Mouse (Mus musculus) left cerebral cortex, adult 2 months (tissue): ENCODE results near the gene Dalrd3. TPM values are rescaled to one million over a fixed set of nuclear protein-coding genes. Genes with fewer than 3 reads are reported as not detected.
A peak's percentile ranks its signal among the peaks of the same experiment; 100 is the strongest.
"Not testable (repeated sequence)": the region's sequence is repeated elsewhere in the genome, so short reads cannot be mapped to it uniquely, and the experiment has no call there.

Source experiments
- DNase-seq, 2 experiments: peaks; one replicate each; pipeline ENCODE4 v3.0.0; 2021 to 2022; ENCODE audit warnings: low spot score in 2 of 2, mixed read lengths in 1 of 2; ENCODE audit errors: extremely low spot score in 1 of 2
- H3K27ac ChIP-seq: fragments of 200-600 bp; 2 replicates; pipeline ENCODE4 v1.8.1; 2022
- H3K4me3 ChIP-seq: fragments of 200-600 bp; 2 replicates; pipeline ENCODE4 v1.8.1; 2022
- CTCF ChIP-seq: fragments of 200-600 bp; IDR thresholded peaks from 2 replicates; pipeline ENCODE4 v1.8.1; 2022; ENCODE audit warnings: antibody characterized with exemption, mild to moderate bottlenecking, moderate library complexity
- intact Hi-C: fragments of 180-260 bp; cut with DNase I; formaldehyde crosslinking; loops from one replicate; pipeline ENCODE4 v1.15.1; 2025
- microRNA-seq, 2 experiments: library from miRNA; unstranded; fragments of <30 nt; microRNA quantifications; one replicate each; pipeline ENCODE4 v1.2.0; 2021
- total RNA-seq, 2 experiments: library from RNA; stranded (reverse); gene quantifications; 2 replicates each; pipeline ENCODE4 v1.2.3; 2021

The Dalrd3 gene
- total RNA-seq, 2 experiments from 2014 or later = 93.1 to 94.2 TPM

DNA sequence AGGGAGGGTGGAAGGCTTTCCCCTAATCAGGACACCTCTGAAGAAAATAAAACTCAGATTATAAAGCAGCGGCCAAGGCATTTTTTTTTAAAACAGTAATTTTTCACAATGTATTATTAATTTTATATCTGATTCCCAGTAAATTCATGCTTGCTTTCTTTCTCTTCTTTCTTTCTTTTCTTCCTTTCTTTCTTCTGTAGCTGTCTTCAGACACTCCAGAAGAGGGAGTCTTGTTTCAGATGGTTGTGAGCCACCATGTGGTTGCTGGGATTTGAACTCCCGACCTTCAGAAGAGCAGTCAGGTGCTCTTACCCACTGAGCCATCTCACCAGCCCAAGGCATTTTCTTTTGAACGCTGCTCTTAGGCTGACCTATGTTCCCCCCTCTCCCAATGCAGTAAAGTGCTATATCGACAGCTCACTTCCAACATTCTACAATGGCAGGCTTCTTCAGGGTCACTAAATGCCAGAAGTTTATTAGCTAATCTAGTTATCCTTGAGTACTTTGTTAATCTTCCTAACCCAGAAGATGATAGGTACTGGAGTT is 29.4 kb downstream of the Dalrd3 start:
- no peak; the same call in 1 of the 2 replicates for TF ChIP-seq CTCF
- H3K27ac ChIP-seq = no peak overlapping the region
- intact Hi-C loops = no loop called here
- DNase-seq = no peak
- no peak overlapping the region for H3K4me3 ChIP-seq

DNA sequence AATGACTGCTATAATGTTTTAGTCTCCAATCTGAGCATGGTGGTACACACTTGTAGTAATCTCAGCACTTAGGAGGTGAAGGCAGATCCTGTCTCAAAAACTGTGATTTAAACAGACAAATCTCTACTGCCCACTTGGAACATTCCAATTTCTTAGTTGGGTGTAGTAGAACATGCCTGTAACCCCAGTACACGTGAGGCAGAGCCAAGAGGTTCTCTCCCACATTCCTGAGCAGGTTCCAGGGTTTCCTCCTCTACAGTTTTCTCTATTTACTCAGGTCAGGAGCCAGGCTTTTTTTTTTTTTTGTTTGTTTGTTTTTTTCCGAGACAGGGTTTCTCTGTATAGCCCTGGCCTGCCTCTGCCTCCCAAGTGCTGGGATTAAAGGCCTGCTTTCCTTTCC is 30.3 kb downstream of the Dalrd3 start:
- no peak overlapping the region for H3K4me3 ChIP-seq
- no peak for TF ChIP-seq CTCF
- intact Hi-C loops = no loop called here

GRCm38 (mm10) chr9:108601986-108602385 is 32.3 kb downstream of the Dalrd3 start:
- no peak for TF ChIP-seq CTCF
- H3K4me3 ChIP-seq = no peak overlapping the region
- DNase-seq = no peak
- intact Hi-C loops = no loop called here
- H3K27ac ChIP-seq = no peak overlapping the region

More for the DNA sequence above, 30.3 kb downstream of the Dalrd3 start:
- H3K27ac ChIP-seq = no peak overlapping the region
- no peak for DNase-seq

DNA sequence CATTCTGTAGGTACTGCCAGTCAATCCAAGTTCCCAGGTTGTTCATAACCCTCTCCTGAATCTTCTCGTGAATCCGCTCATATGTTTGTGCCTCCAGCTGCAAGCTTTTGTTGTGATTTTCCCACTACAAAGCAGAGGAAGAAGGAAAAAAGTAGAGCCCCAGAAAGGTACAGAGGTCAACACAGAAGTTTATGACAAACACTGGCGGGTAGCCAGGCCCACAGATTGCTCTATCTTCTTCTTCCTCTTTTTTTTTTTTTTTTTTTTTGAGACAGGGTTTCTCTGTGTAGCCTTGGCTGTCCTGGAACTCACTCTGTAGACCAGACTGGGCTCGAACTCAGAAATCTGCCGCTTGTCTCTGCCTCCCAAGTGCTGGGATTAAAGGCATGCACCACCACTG is 38.2 kb downstream of the Dalrd3 start:
- DNase-seq, H3K4me3 ChIP-seq, H3K27ac ChIP-seq, intact Hi-C loops: not testable (repeated sequence)

DNA sequence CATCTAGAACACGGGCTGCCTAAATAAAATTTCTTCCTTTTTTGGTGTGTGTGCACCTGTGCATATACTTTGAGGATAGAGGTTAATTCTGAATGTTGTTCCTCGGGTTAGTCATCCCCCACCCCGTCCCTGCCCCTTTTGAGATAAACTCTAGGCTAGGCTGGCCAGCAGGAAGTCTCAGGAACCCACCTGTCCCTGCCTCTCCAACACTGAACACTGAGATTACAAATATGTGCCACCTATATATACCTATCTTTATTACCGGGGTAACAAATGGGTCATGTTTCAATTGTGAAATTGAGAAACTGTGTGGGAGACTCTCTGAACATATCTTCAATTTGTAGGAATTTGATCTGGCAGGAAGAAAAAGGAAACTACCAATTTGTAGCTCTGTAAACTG is 39.2 kb downstream of the Dalrd3 start:
- TF ChIP-seq CTCF = no peak
- no peak for DNase-seq
- intact Hi-C loops = no loop called here
- Histone ChIP-seq H3K27ac (no peak overlapping the region), H3K4me3 (no peak overlapping the region)

- no peak for TF ChIP-seq CTCF
- intact Hi-C loops = no loop called here
- DNase-seq = peak in 1 of 2 experiments; percentile 38
- Histone ChIP-seq H3K4me3 (no peak overlapping the region), H3K27ac (no peak overlapping the region)
Observed at GRCm38 (mm10) chr9:108611488-108611887, 41.8 kb downstream of the Dalrd3 start.

DNA sequence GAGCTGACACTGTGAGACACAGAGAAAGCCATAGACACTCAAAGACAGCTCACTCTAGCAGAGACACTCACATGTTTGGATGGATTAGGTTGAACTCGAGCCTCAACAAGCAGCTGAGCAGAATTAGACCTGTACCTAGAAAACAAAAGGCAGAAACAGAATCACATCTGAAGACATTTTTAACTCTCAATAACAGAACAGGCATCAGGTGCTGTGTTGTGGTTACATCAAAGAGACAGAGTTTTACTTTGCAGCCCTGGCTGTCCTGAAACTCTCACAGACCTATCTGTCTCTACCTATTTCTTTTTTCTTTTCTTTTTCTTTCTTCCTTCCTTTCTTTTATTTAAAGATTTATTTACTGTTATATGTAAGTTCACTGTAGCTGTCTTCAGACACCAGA is 47.6 kb downstream of the Dalrd3 start:
- no peak for DNase-seq
- no peak for TF ChIP-seq CTCF
- Histone ChIP-seq H3K4me3 (no peak overlapping the region), H3K27ac (no peak overlapping the region)
- intact Hi-C loops = no loop called here

Small RNA genes lying within 50 kb of the gene (microRNA-seq; reads per million reads assigned to microRNA genes)
- gene Gm24083 (0 to 1.2 reads per million in 2 experiments), gene Mir191 (0 reads per million in 2 experiments), gene Mir425 (693 to 723 reads per million in 2 experiments)

Other genes with a start within 250 kb of the Dalrd3 start
- gene Gpx1, start 231.0 kb upstream of the Dalrd3 start, total RNA-seq = 10 to 100 TPM; 90.0 to 94.1 TPM
- gene Usp4, start 222.0 kb upstream of the Dalrd3 start, total RNA-seq = 100 to 1,000 TPM; 122 to 124 TPM
- gene 1700102P08Rik, start 177.1 kb upstream of the Dalrd3 start, total RNA-seq = 1 to 10 TPM; 2.0 to 3.3 TPM
- under 1 TPM; 0.26 to 0.29 TPM for gene Ccdc36, start 141.4 kb upstream of the Dalrd3 start, total RNA-seq
- not detected for gene BC048562, start 133.4 kb upstream of the Dalrd3 start, total RNA-seq
- gene Ccdc71, start 109.4 kb upstream of the Dalrd3 start, total RNA-seq = 10 to 100 TPM; 31.3 to 44.6 TPM
- gene Klhdc8b, start 108.3 kb upstream of the Dalrd3 start, total RNA-seq = 10 to 100 TPM; 30.7 to 32.8 TPM
- 10 to 100 TPM; 28.2 to 29.4 TPM for gene Lamb2, start 90.2 kb upstream of the Dalrd3 start, total RNA-seq
- 100 to 1,000 TPM; 153 to 167 TPM for gene Usp19, start 79.3 kb upstream of the Dalrd3 start, total RNA-seq
- 10 to 100 TPM; 75.3 to 78.0 TPM for gene Qars, start 62.2 kb upstream of the Dalrd3 start, total RNA-seq
- gene Qrich1, start 53.1 kb upstream of the Dalrd3 start, total RNA-seq = 100 to 1,000 TPM; 140 to 155 TPM
- gene Impdh2, start 9.6 kb upstream of the Dalrd3 start, total RNA-seq = 10 to 100 TPM; 53.5 to 54.1 TPM
- gene Ndufaf3, start 2.5 kb upstream of the Dalrd3 start, total RNA-seq = 10 to 100 TPM; 59.6 to 64.8 TPM
- gene Wdr6, start 8.9 kb downstream of the Dalrd3 start, total RNA-seq = 100 to 1,000 TPM; 107 to 109 TPM
- 10 to 100 TPM; 83.8 to 93.6 TPM for gene P4htm, start 27.8 kb downstream of the Dalrd3 start, total RNA-seq
- 10 to 100 TPM; 51.7 to 53.8 TPM for gene Arih2, start 79.5 kb downstream of the Dalrd3 start, total RNA-seq
- gene Slc25a20, start 92.2 kb downstream of the Dalrd3 start, total RNA-seq = 10 to 100 TPM; 11.5 to 12.3 TPM
- 10 to 100 TPM; 47.0 to 48.3 TPM for gene Prkar2a, start 119.4 kb downstream of the Dalrd3 start, total RNA-seq
- gene Ip6k2, start 213.9 kb downstream of the Dalrd3 start, total RNA-seq = 100 to 1,000 TPM; 143 to 164 TPM
- gene Nckipsd, start 238.5 kb downstream of the Dalrd3 start, total RNA-seq = 10 to 100 TPM; 64.7 to 68.0 TPM